Mouse (Mus musculus) adrenal gland, postnatal 4 days (tissue): ENCODE data around the gene Ppp1r12a. TPM values are rescaled to one million over a fixed set of nuclear protein-coding genes. Genes with fewer than 3 reads are reported as not detected.
"Not testable (repeated sequence)": the region's sequence is repeated elsewhere in the genome, so short reads cannot be mapped to it uniquely, and the experiment has no call there.

Experiments
- DNase-seq, 2 experiments: peaks; one replicate each; pipeline ENCODE4 v3.0.0; 2021 to 2022; ENCODE audit warnings: low spot score in 2 of 2, mixed read lengths in 2 of 2
- total RNA-seq, 2 experiments: library from RNA; stranded (reverse); gene quantifications; 2 replicates each; pipeline ENCODE4 v1.2.3; 2021

Ppp1r12a gene
- total RNA-seq, 2 experiments from 2014 or later = 112 to 122 TPM

GRCm38 (mm10) chr10:108196124-108196523 lies 34.1 kb downstream of the Ppp1r12a start:
- DNase-seq = no peak

DNA sequence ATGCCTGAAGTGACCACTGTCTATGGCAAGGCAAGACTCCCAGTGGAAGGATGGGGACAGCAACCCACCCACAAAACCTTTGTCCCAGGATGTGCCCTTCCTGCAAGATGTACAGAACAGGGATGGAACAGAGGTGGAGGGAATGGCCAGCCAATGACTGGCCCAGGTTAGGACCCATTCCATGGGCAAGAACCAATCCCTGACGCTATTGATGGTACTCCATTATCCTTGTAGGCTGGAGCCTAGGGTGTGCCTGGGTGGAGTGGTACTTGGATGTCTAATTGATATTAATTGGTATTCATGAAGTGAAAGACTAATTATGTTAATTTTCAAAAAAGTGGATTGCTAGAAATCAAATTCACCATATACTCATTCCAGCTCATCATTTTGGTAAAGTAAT lies 35.5 kb downstream of the Ppp1r12a start:
- no peak for DNase-seq

DNA sequence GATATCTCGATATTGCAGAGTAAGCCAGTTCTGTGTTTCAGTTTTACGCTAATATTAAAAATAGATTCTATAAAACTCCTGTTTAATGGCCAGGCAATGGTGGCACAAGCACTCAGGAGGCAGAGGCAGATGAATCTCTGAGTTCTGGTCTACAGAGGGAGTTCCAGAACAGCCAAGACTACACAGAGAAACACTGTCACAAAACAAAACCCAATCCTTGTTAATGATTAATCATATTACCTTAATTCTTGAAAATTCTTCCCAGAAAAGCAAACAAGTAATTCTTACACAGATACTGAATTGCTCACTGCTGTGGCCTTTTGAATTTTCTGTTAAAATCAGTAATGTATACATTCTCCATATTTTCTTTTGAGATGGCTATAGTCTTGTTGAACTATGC lies 37.0 kb downstream of the Ppp1r12a start:
- DNase-seq = no peak

DNA sequence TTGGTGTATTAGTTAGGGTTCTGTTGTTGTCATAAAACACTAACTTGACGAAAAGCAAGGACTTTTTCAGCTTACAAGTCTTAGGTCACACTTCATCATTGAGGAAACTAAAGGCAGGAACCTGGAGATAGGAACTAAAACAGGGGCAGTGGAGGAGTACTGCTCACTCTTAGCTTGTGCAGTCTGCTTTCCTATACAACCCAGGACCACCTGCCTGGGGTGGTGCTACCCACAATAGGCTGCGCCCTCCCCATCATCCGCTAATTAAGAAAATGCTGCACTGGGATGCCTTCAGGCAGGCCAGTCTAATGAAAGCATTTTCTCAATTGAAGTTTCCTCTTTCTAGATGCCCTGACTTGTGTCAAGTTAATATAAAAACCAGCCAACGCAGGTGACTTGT lies 40.1 kb downstream of the Ppp1r12a start:
- no peak for DNase-seq

GRCm38 (mm10) chr10:108203440-108203839 lies 41.4 kb downstream of the Ppp1r12a start:
- DNase-seq = no peak

- DNase-seq = no peak
Measured at GRCm38 (mm10) chr10:108209396-108209795, 47.4 kb downstream of the Ppp1r12a start.

DNA sequence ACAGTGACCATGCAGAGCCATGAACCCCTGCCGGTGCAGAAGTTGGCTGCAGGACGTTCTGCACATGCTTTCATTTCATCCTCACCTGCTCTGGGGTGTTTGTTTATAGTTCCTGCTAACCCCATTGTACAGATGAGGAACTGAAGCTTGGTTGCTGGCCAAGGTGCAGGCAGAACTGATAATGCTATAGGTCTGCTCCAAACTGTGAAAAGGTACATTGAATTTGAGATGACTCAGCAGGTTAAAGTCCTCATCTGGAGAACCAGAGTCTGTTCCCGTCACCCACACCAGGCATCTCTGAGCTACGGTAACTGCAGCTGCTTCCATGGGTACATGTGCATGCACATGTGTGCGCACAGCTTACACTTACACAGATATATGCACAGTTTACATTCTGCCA lies 62.4 kb downstream of the Ppp1r12a start:
- no peak for DNase-seq

GRCm38 (mm10) chr10:108237049-108237448 lies 75.1 kb downstream of the Ppp1r12a start:
- DNase-seq = no peak

DNA sequence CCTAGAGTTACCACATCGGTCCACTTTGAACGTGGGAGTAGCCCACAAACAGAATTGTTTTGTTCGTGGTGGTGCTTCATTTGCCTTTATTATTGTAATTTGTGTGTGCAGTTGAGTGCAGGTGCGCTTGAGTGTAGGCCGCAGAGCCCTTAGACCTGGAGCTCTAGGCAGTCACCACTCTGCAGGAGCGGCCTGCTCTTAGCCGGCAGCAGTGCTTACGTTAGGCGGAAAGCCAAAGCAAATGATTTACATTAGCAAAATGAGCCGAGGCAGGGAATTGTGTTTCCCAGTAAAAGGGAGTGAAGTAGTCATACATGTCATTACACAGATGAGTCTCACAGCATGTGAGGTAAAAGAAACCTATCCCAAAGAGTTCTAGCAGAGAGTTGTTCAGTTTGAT lies 77.1 kb downstream of the Ppp1r12a start:
- no peak for DNase-seq

GRCm38 (mm10) chr10:108250710-108251109 lies 88.7 kb downstream of the Ppp1r12a start:
- DNase-seq = no peak

DNA sequence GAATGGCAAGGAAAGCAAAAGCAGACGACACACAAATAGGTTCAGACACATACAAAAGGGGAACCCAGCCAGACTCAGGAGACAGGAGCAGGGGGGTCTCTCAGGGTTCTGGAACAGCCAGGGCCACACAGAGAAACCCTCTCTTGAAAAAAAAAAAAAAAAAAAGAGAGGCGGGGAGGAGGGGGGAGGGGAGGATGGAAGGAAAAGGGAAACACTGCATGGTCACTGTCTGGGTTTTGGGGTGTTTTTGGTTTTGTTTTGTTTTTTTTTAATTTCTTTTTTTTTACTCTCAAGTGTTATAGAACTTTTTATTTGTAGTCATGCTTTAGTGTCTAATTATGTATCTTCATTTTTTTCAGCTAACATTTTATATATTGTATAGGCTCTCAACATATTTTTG lies 89.2 kb downstream of the Ppp1r12a start:
- DNase-seq = no peak

- DNase-seq = no peak
Measured at GRCm38 (mm10) chr10:108255812-108256376, 93.9 kb downstream of the Ppp1r12a start.

GRCm38 (mm10) chr10:108260931-108261330 lies 98.9 kb downstream of the Ppp1r12a start:
- no peak for DNase-seq

DNA sequence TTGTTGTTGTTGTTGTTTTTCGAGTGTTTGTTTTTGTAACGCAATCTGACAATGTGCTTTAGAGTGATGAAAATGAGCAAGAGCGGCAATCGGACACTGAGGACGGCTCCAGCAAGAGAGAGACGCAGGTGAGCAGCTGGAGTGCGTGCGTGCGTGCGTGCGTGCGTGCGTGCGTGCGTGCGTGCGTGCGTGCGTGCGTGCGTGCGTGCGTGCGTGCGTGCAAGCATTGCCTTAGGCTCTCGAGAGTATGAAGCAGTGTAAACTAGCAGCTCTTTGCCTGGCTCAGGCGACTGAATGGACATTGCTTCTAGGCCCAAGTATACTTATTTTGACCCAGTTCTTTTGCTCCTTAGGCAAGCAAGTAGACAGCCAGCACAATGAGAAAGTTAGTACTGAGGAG lies 102.6 kb downstream of the Ppp1r12a start:
- DNase-seq = no peak

GRCm38 (mm10) chr10:108271201-108271600 lies 109.2 kb downstream of the Ppp1r12a start:
- DNase-seq = no peak

DNA sequence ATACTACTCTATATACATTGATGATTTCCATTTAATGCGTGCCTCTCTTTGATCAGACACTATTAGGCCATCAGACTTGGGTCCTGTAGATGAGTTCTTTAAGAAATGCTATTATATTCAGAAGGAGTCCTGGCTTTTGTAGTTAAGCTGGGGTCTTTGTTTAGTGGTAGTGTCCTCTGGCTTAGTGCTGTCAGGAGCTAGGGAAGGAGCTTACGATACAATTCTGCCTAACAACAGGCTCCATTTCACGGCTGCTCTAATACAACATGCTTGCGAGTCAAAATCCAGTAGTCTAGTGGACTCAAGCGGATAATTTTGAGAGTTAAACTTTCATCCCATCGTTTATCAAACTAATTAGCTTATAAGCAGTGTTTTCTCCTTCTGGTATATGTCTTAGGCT lies 114.7 kb downstream of the Ppp1r12a start:
- no peak for DNase-seq

DNA sequence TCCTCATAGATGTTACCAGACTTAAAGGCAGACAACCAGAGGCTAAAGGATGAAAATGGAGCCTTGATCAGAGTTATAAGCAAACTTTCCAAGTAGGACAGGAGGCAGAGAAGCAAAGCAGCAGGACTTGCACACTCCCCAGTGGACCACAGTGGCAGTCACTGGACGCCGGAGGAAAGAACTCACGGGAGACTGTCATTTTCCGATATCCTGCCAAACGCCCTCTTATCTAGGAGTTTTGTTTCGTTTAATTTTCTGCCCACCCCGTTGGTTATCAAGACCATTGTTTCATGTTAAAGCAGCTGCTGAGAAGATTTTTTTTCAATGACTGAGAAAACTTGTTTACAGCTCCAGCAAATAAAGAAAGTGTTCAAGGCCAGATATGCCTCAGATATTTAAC lies 115.2 kb downstream of the Ppp1r12a start:
- DNase-seq = no peak

GRCm38 (mm10) chr10:108281099-108281498 lies 119.1 kb downstream of the Ppp1r12a start:
- DNase-seq = not testable (repeated sequence)

DNA sequence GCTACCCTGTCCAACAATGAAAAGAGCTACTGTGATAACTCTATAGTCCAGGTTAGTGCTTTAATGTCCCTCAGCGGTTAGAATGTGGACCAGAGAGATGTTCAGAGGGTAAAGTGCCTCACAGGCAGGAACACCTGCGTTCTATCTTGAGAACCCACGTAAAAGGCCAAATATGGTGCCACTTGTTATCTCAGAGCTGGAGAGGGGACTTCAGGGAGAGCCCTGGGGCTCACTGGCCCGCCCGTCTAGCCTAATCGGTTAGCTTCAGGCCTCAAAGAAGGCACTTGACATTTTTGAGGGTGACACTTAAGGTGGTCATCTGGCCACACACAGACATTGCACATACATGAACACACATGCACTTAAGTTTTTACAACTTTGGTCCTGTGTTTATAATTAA lies 120.4 kb downstream of the Ppp1r12a start:
- no peak for DNase-seq

GRCm38 (mm10) chr10:108283418-108283817 lies 121.4 kb downstream of the Ppp1r12a start:
- DNase-seq = no peak

DNA sequence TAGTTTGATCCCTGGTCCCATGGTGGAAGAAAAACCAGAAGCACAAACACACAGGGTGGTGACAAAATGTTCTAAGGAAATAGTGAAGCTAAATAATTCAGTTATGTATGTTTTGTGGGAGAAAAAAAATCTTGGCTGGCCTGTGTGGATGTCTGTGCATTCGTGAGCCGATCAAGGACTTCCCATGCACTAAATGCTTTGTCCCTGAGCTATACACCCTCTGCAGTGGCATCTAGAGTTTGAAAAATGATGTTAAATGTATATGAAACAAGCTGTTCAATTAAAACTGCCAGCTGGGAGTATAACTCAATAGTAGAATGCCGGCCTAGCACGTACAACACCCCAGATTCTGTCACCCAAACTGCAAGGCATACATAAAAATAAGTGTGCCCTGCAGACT lies 121.8 kb downstream of the Ppp1r12a start:
- no peak for DNase-seq

DNA sequence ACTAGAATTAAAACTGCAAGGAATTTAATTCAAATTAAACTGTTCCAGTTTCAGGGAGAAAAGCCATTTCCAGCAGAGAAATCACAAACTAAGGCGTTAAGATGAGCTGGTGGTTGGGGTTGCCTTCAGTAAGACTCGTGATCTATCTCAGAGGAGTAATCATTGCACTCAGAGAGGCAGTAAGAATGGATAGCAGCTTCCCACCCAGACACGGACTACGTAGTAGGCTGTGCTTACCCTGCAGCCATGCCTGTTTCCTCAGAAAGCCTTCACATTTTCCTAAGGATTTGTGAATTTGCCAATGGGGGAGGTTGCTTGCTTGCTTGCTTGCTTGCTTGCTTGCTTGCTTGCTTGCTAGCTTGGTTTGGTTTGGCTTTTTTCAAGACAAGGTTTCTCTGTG lies 122.5 kb downstream of the Ppp1r12a start:
- no peak for DNase-seq

GRCm38 (mm10) chr10:108284977-108285376 lies 123.0 kb downstream of the Ppp1r12a start:
- no peak for DNase-seq
